9 mouse cellular contexts compared by ENCODE assay signal in genomic region chr5:120465860-120466259, GRCm38 (mm10). TPM values are rescaled to one million over a fixed set of nuclear protein-coding genes. Genes with fewer than 3 reads are reported as not detected.
DNase-seq lines count a peak whose midpoint lies in the region; ATAC-seq and TF ChIP-seq lines count a peak whose summit lies in the region.
"Had no signal": no experiment of that assay in that cellular context is flagged by ENCODE, and none has a peak within 500 bp of the region (broad histone marks: within the 10 kb centered on the region; RNA-seq: fewer than 3 reads in every experiment).

No protein-coding gene starts in this region.

- H3K9me3 ChIP-seq in G1E (replicated peaks) = peaks cover 3% of the 10 kb centered on the region; the same call in 1 of the 2 replicates
- H3K9me3 ChIP-seq in lung, embryonic 16.5 days (ENCODE audit: control insufficient read depth, low read length) = no peaks in the 10 kb centered on the region

- no peaks in the 10 kb centered on the region for H3K79me2 ChIP-seq in heart, adult 2 months (replicated peaks; ENCODE audit: control insufficient read depth, insufficient read depth, low read length)

- H3K36me3 ChIP-seq in G1E (replicated peaks) = no peaks in the 10 kb centered on the region
- no peaks in the 10 kb centered on the region for H3K36me3 ChIP-seq in heart, adult 2 months (ENCODE audit: control insufficient read depth, insufficient read depth, low read length)
- no peaks in the 10 kb centered on the region for H3K36me3 ChIP-seq in lung, embryonic 16.5 days (ENCODE audit: control insufficient read depth, insufficient read depth, low read length)

- no peak overlapping the region for H3K9ac ChIP-seq in heart, adult 2 months (ENCODE audit: low read depth, low read length)
- no peak overlapping the region for H3K9ac ChIP-seq in lung, embryonic 16.5 days (ENCODE audit: low read length)

- 23% methylated on average over 6 of the region's 6 CpGs for WGBS in heart, adult 2 months
- WGBS in lung, embryonic 16.5 days = 52% methylated on average over 6 of the region's 6 CpGs

- TF ChIP-seq POLR2A in heart, adult 2 months (IDR thresholded peaks at IDR 0.05; ENCODE audit: insufficient read depth, low read depth, low read length) = no peak

- no peak for TF ChIP-seq EP300 in heart, adult 2 months (IDR thresholded peaks at IDR 0.05; ENCODE audit: insufficient read depth, low read depth, low read length)

- intact Hi-C loops in heart, adult 2 months (cut with DNase I) = no loop called here

- TF ChIP-seq CTCF in G1E (IDR thresholded peaks at IDR 0.05; ENCODE audit: low read depth, low read length) = no peak
- TF ChIP-seq CTCF in heart, adult 2 months (IDR thresholded peaks at IDR 0.05) = peak; percentile 50

- 0 out of 2 replicates have a peak, but pooled peaks cover 2% of the 10 kb centered on the region for H3K4me1 ChIP-seq in G1E (ENCODE audit: insufficient read depth, low read depth, low read length)
- no peaks in the 10 kb centered on the region for H3K4me1 ChIP-seq in heart, adult 2 months (ENCODE audit: control insufficient read depth, insufficient read depth, low read length)
- H3K4me1 ChIP-seq in lung, embryonic 16.5 days (replicated peaks; ENCODE audit: control insufficient read depth, insufficient read depth, low read length) = no peaks in the 10 kb centered on the region

- H3K4me2 ChIP-seq in lung, embryonic 16.5 days (ENCODE audit: low read depth, low read length) = no peak overlapping the region

- DNase-seq in 3T3-L1 (ENCODE audit: low read depth, low spot score) = peak; percentile 81
- DNase-seq in G1E (ENCODE audit: low spot score) = peak; percentile 42
- peak; percentile 46 to 79 for DNase-seq in heart, adult 2 months
- DNase-seq in frontal cortex, postnatal 10 days (ENCODE audit: low spot score in 2 of 2) = no peak
- DNase-seq in thymus, postnatal 0 days (ENCODE audit: low spot score) = no peak
- no peak for DNase-seq in neural tube, embryonic 10.5 days (ENCODE audit: extremely low spot score, low spot score)
- DNase-seq: thymus, adult 18-20 months had no signal

- peaks cover 10% of the 10 kb centered on the region; the same call in 1 of the 2 replicates for H3K27me3 ChIP-seq in G1E (ENCODE audit: insufficient read depth, low read length)
- no peaks in the 10 kb centered on the region for H3K27me3 ChIP-seq in heart, adult 2 months (ENCODE audit: control insufficient read depth, insufficient read depth, low read length)
- H3K27me3 ChIP-seq in lung, embryonic 16.5 days (ENCODE audit: control insufficient read depth, insufficient read depth, low read depth, low read length) = peaks cover 4% of the 10 kb centered on the region

- H3K4me3 ChIP-seq in G1E (ENCODE audit: low read depth, low read length) = no peak overlapping the region
- no peak overlapping the region for H3K4me3 ChIP-seq in heart, adult 2 months
- no peak overlapping the region for H3K4me3 ChIP-seq in lung, embryonic 16.5 days (ENCODE audit: low read length)

- H3K27ac ChIP-seq in heart, adult 2 months = peak overlapping the region; percentile 65
- no peak overlapping the region for H3K27ac ChIP-seq in lung, embryonic 16.5 days (ENCODE audit: low read length)

- no peak for ATAC-seq in G1E (ENCODE audit: extremely low read depth, insufficient number of reproducible peaks, low FRiP score, poor library complexity, severe bottlenecking)
- ATAC-seq in lung, embryonic 16.5 days (ENCODE audit: low read depth) = peak; percentile 79

RNA-seq across cellular contexts. Expression of gene Sdsl, which starts 6.8 kb away (rescaled TPM):
- total RNA-seq in G1E (2014; fragmentation: Nextera tagmentation) (not detected in 2 replicates), G1E (2017) (0.70 and 1.6 TPM in 2 replicates)
- 0.98 and 1.1 TPM in 2 replicates for polyA plus RNA-seq in G1E (2012)
- 1 to 10 TPM; 8.8 to 9.8 TPM for total RNA-seq in heart, adult 2 months (2021)
- polyA plus RNA-seq in heart, adult 2 months (2012; rRNA removed) = 12.6 and 13.5 TPM in 2 replicates
- 7.7 and 8.1 TPM in 2 replicates for polyA plus RNA-seq in lung, embryonic 16.5 days (2015; fragmentation: Nextera tagmentation; extraction: Ambion mirVana)
- polyA plus RNA-seq in thymus, postnatal 0 days (2015; fragmentation: Nextera tagmentation; extraction: Ambion mirVana) = 1.2 and 1.3 TPM in 2 replicates

RNA-seq across cellular contexts. Expression of gene Sds, which starts 10.5 kb away (rescaled TPM):
- not detected in 2 replicates for total RNA-seq in G1E (2014; fragmentation: Nextera tagmentation)
- not detected in 2 replicates for total RNA-seq in G1E (2017)
- polyA plus RNA-seq in G1E (2012) = not detected in 2 replicates
- 1 to 10 TPM; 1.2 to 3.0 TPM for total RNA-seq in heart, adult 2 months (2021)
- 5.6 and 10.9 TPM in 2 replicates for polyA plus RNA-seq in heart, adult 2 months (2012; rRNA removed)
- 0.26 TPM in 1 of 2 replicates, not detected in the other for polyA plus RNA-seq in lung, embryonic 16.5 days (2015; fragmentation: Nextera tagmentation; extraction: Ambion mirVana)
- 0.14 and 0.24 TPM in 2 replicates for polyA plus RNA-seq in thymus, postnatal 0 days (2015; fragmentation: Nextera tagmentation; extraction: Ambion mirVana)
- total RNA-seq: layer of hippocampus, postnatal 14 days had no signal

RNA-seq across cellular contexts. Expression of gene Lhx5, which starts 34.4 kb away (rescaled TPM):
- total RNA-seq in G1E (2014; fragmentation: Nextera tagmentation) (not detected in 2 replicates), G1E (2017) (0.05 and 0.06 TPM in 2 replicates)
- polyA plus RNA-seq in G1E (2012) = not detected in 2 replicates
- total RNA-seq in heart, adult 2 months (2021) = not detected
- polyA plus RNA-seq in heart, adult 2 months (2012; rRNA removed) = not detected in 2 replicates
- not detected in 2 replicates for polyA plus RNA-seq in lung, embryonic 16.5 days (2015; fragmentation: Nextera tagmentation; extraction: Ambion mirVana)
- polyA plus RNA-seq in thymus, postnatal 0 days (2015; fragmentation: Nextera tagmentation; extraction: Ambion mirVana) = 0.05 TPM in 1 of 2 replicates, not detected in the other

RNA-seq across cellular contexts. Expression of gene Plbd2, which starts 37.6 kb away (rescaled TPM):
- total RNA-seq in G1E (2014; fragmentation: Nextera tagmentation) (13.2 and 19.6 TPM in 2 replicates), G1E (2017) (8.4 and 8.7 TPM in 2 replicates)
- polyA plus RNA-seq in G1E (2012) = 20.6 and 26.1 TPM in 2 replicates
- total RNA-seq in heart, adult 2 months (2021) = 10 to 100 TPM; 39.5 to 47.1 TPM
- 27.7 and 32.1 TPM in 2 replicates for polyA plus RNA-seq in heart, adult 2 months (2012; rRNA removed)
- polyA plus RNA-seq in lung, embryonic 16.5 days (2015; fragmentation: Nextera tagmentation; extraction: Ambion mirVana) = 48.8 and 50.5 TPM in 2 replicates
- 31.0 and 33.9 TPM in 2 replicates for polyA plus RNA-seq in thymus, postnatal 0 days (2015; fragmentation: Nextera tagmentation; extraction: Ambion mirVana)

RNA-seq across cellular contexts. Expression of gene Slc8b1, which starts 45.1 kb away (rescaled TPM):
- total RNA-seq in G1E (2014; fragmentation: Nextera tagmentation) = 5.3 and 6.6 TPM in 2 replicates
- 3.7 and 6.2 TPM in 2 replicates for total RNA-seq in G1E (2017)
- 3.4 and 3.6 TPM in 2 replicates for polyA plus RNA-seq in G1E (2012)
- 10 to 100 TPM; 10.0 to 12.2 TPM for total RNA-seq in heart, adult 2 months (2021)
- polyA plus RNA-seq in heart, adult 2 months (2012; rRNA removed) = 13.2 and 16.5 TPM in 2 replicates
- polyA plus RNA-seq in lung, embryonic 16.5 days (2015; fragmentation: Nextera tagmentation; extraction: Ambion mirVana) = 8.5 and 8.6 TPM in 2 replicates
- polyA plus RNA-seq in thymus, postnatal 0 days (2015; fragmentation: Nextera tagmentation; extraction: Ambion mirVana) = 4.6 and 5.0 TPM in 2 replicates

Comparison
In these comparisons a context has a peak if more than half of its experiments do, and no peak if none do; other contexts are left out.
1. DNase-seq: peak in 3T3-L1 (single experiment), G1E (single experiment) and heart, adult 2 months (2 of 2); none in frontal cortex, postnatal 10 days (0 of 2), thymus, postnatal 0 days (single experiment) and neural tube, embryonic 10.5 days (single experiment).